Mouse (Mus musculus): Measurements from ENCODE around the gene Trappc10. TPM values are rescaled to one million over a fixed set of nuclear protein-coding genes. Genes with fewer than 3 reads are reported as not detected.
A peak's percentile ranks its signal among the peaks of the same experiment; 100 is the strongest.

The Trappc10 gene
- 10 to 100 TPM; 44.3 to 53.2 TPM for total RNA-seq (2021)
- long read RNA-seq, experiment 1, partial matches to known transcripts = 6 of 8 reads
- long read RNA-seq, experiment 1, other reads (novel, unspliced or antisense) = 2 of 8 reads
- long read RNA-seq, experiment 2, partial matches to known transcripts = 0 of 3 reads
- long read RNA-seq, experiment 2, other reads (novel, unspliced or antisense) = 3 of 3 reads

DNA sequence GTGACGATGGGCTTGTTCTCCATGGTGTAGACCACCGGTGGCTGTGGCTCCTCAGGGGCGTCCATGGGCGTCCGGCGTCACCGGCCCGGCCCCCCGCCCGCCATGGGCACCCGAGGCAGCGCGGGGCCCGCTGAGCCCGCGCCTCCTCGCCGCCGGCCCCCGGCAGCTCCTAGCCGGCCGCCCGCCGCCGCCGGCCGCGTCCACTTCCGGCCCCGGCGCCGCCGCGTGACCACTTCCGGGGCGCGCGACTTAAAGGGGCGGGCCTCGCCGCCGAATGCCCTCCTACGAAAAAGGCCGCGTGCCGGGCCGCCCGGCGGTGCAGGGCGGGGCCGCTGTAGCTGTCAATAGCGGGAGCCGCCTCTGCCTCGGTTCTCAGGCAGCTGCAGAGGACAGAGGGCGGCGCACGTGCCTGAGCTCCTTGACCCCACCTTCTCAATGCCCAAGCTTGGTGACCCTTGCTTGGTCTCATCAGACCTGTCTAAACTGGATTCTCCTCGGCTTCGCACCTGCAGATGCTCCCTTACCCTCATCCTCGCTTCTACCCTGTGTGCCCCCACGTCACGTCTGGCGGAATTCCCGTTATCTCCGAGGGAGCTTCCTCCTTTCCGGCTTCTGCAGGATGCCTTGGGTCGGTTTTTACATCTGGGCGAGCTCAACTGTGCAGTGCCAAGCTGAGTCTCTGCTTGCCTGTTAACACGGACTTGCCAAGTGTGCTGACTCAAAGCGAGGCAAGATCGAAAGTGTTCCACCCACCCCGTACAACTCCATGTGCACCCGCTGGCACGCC, at the start of gene Trappc10:
Trappc10 (minus strand) TSS at position 204 of the 787 bp plus-strand sequence.
- peak; percentile 93 for DNase-seq

DNA sequence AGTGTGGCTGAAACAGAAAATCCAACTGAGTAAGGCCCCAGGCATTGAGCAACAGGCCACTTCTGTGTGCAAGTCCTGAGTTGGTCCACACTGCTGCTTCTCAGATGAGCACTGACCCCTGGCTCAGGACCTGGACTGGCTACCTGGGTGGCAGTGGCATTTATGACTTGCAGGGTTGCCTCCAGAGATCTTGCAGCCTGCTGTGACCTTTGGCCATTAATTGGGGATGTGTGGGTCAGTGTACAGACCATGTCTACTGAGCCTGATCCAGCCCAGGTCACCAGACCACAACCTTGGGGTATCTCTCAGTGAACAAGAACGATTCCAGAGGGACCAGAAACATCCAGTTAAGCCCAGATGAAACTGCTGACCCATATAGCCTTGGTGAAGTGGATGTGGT, 49.1 kb upstream of the Trappc10 start:
- DNase-seq = no peak

DNA sequence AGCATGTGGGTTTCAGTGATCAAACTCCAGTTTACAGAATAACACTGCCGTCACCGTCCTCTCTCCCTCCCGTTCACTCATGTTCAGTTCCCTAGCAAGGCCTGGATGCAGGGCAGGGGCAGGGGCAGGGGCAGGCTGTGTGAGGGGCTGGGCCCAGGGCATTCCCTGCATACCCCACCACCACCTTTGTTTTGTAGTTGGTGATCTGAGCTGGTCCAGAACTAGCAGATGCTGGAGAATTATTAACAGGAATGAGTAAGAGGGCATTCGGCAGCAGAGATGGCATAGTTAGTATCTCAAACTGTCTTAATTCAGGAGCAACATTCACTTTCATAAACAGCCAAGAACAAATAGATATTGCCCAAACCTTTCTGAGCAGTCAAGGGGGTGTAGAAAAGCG, 47.9 kb upstream of the Trappc10 start:
- DNase-seq = no peak

DNA sequence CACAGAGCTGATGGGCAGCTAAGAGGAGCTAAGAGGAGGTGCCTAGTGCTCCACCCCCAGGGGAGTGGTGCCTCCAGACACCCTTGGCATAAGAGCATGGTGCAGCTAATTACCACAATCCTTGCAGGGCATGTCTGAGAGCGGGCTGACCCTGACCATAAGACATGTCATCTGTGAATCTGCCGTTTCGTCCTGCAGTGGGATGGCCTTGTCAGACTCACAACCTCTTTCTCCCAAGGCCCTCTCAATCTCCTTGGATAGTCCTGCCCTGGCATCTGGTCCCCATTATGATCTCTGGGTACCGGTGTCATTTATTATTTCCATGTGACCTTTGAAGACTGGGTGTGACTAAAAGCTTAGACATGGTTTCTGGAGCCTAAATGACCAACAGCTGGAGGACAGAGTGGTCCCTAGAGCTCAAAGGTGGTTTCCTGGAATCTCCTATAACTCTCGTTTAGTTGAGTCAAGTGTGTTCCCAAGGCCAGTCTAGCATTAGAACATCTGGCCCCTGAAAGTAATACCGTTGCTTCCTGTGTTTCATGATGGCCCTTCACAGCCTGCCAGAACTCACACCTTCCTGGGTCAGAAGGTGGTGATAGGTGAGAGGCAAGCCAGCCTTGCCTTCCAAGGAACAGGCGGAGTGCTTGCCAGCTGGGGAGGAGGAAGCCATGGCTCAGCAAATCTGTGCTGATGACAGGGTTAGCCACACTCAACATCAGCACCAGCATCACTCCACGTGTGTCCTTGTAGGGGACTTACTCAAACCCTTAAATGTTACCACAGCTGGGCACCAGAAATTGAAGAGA, 46.5 kb upstream of the Trappc10 start:
- no peak for DNase-seq

DNA sequence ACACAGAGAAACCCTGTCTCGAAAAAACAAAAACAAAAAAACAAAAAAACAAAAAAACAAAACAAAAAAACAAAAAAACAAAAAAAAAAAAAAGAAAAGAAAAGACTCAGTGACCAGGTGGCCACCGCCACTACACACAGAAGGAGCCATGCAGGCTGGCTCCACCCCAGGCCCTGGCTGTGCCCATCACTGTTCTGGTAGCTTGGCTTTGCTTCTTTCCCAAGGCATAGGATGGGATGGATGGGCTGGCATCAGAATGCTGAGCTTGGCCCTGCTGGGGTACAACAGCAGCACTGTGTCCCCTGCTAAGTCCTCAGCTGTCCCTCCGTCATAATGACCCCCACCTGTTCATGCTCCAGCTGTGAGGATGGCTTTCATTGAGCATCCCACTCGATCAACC, 44.5 kb upstream of the Trappc10 start:
- DNase-seq = no peak

DNA sequence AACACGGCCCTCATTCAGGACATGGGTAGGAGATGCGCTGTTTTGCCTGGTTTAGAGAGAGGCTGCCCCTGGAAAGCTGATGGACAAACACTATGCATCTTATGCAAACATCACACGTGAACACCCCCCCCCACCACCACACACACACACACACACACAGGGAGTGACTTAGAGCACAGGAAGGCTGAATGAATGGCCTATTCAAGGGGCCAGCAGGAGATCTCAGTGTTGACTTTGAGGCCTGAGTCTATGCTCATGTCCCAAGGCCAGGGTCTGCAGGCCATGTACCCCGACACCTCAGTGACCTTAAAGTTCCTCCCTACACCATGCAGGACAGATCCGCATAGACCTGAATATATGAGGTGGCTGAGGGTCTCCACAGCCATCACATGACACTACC, 43.7 kb upstream of the Trappc10 start:
- no peak for DNase-seq

DNA sequence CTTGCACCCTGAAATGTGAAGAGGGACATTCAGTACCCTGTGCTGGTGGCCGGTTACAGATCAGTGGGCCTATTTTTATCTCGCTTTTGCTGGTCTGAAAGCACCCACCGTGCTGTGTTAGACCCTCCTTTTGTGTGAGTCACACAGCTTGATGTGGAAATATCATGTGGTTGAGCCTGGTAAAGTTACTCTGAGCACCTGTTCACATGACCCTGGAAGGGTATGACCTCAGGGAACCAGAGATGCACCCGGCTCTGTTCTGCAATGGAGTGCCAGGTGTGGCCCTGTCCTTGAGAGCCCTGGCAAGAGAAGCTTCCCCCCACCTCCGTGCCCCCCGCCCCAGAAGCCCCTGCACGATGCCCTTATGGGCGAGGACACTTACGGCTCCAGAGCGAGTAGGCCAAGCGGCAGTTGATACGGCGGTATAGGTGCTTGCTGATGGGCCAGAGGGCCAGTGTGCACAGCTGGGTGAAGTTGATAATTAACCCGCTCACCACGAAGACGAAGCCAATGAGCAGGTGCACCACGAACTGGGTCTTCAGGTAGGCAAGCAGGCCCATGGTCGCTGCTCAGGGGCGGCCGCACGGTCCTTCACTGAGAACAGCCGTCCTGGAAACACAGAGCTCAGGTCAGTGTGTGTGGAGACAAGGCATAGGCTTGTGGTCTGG, 43.2 kb upstream of the Trappc10 start:
- DNase-seq = no peak

DNA sequence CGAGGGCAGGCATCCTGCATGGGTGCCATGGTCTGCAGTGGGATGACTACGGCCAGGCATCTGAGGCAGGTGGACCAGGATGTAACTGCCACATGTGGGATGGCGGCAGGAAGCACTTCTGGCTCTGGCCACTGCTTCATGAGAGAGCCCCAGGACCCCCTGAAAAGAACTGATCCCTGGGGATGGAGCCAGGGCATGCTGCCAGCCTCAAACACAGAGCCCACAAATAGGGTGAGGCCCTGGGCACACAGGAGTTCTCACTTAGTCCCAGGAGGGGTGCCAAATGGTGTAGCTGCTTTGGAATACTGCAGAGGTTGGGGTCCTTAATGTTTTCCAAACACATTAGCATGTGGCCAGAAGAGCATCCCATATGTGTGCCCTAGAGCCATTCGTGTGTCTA, 41.5 kb upstream of the Trappc10 start:
- DNase-seq = no peak

DNA sequence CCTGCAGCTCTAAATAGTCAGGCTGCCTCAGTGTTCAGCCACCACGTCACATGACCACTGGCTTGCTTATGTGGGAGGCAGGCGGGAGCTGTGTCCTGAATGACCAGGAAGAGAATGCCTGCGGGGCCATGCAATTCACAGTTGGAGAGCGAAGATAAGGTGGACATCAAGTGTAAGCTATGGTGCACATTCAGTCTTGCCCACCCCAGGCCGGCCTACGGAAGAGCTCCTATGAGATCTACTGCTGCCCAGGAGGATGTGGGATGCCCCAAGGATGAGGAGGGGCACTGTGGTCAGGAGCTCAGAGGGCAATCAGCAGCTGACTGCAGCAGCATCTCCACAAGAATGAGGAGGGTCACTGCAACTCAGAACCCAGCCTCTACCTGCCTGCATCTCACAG, 41.0 kb upstream of the Trappc10 start:
- no peak for DNase-seq

DNA sequence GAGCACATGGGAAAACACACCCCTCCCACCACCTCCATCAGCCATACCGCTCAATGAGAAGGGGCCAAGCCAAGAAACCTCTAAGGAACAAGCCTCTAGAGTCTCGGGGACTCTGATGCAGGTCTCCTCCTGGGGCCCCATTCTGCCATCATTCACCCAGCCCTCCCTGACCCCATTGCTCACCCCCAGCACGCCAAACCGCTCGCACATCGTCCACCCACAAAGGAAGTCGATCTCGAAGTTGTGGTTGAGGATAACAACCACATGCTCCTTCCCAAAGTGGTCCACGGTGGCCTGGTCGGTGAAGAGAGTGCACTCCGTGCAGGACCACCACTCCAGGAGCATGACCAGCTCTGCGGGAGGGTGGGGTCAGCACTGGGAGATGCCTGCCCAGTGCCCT, 40.4 kb upstream of the Trappc10 start:
- no peak for DNase-seq

DNA sequence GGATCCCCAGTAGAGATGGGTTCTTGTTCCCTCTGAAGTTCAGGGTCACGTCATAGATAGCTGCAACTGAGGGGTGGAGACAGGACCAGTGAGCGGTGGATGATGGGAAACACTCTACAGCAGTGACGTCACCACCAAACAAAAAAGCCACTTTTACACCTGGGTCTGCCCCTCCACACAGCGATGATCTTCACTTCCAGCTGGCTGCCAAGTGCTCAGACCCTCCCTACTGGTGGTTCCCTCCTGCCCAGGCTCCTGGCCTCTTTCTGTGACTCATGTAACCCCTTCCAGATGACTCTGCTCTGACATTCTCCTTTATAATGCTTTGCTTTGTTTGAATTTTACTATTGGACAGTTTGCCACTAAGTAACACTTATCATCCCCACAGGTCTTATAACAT, 38.0 kb upstream of the Trappc10 start:
- no peak for DNase-seq

DNA sequence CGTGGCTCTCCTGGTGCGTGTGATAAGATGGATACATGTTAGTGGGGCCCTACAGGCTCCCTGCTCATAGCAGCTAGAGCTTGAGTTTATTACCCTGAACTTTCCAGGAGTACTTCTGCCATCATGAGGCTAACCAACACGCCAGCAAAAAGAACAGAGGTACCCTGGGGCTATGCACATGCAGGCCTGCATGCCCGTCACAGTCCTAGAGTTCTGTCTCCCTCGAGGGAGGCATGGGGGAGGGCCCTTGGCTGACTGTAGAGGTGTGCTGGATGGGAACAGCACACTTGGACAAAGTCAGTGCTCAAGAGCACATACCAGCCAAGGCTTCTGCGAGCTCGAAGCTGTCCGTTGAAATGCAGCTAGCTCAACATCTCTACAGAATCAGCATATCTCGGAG, 36.0 kb upstream of the Trappc10 start:
- no peak for DNase-seq

DNA sequence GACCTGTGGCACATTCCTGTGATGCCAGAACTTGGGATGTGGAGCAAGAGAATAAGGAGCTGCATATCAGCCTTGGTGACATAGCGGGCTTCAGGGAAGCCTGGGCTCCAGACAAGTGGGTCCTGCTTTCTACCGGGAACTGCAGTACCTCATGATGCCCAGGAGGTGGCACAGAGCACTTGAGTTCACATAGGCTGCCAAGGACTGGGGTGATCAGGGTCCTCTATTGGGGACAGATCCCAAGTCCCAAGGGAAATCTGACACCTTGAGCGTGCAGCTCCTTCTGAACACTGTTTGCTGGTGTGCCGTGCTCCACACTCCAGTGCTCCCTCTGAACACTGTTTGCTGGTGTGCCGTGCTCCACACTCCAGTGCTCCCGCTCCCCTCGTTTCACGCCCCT, 34.8 kb upstream of the Trappc10 start:
- DNase-seq = peak; percentile 64

DNA sequence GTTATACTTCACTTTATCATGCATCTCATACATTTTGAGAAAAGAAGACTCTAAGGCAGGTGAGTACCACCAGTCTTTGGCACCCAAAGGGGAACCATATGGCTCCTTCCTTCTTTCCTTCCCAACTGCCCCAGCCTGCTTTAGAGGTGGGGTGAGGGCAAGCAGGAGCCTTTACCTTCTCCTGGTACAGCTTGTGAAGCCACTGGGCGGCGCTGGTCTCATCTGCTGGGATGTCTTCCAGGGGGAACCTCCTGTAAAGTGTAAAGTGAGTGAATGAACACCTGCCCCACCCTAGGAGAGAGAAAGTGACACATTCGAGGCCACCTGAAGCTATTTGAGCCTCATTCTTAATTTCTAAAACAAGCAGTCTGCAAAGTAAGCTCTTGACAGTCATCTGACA, 33.4 kb upstream of the Trappc10 start:
- no peak for DNase-seq

DNA sequence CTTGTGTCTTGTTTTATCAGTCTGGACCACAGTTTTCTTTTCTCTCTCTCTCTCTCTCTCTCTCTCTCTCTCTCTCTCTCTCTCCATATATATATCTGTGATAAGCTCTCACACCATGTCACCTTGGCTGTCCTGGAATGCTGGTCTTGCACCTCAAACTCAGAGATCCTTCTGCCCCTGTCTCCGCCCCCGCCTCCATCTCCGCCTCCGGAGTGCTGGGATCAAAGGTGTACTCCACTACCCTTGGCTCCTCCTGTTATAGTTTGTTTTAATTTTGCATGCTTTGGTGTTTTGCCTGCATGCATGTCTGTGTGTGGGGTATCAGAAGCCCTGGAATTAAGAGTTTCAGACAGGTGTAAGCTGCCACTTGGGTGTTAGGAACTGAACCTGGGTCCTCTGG, 31.8 kb upstream of the Trappc10 start:
- DNase-seq = no peak

DNA sequence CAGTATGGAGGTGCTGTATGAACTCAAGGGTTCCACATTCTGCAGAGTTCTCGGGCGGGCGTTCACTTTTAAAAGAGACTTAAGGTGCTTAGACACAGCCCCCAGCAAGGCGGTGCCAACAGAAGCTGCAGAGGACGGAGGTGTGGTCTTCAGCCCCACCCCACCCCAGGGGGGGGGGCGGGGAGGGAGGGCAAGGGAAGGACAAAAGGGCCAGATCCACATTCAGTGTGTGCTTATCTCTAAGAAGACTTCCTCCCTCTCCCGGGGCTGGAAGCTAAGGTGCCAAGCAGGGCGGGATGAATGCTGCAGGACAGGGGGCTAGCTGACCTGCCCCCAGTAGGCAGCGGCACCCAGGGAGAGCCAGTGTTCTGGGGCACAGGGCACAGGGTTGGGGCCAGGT, 28.5 kb upstream of the Trappc10 start:
- no peak for DNase-seq

DNA sequence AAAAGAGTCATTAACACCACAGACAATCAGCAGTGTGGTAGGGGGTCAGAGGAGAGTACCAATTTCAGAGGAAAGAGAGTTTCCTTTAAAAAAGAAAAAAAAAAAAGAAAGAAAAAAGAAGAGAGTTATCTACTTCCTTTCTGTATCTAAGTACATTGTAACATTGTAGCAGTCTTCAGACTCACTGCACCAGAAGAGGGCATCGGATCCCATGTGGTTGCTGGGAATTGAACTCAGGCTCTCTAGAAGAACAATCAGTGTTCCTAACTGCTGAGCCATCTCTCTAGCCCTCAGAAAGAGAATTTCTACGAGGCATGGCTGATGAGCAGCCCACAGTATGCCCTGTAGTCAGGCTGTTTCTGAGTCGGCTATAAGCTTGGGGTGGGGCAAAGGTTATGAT, 21.4 kb upstream of the Trappc10 start:
- DNase-seq = no peak

DNA sequence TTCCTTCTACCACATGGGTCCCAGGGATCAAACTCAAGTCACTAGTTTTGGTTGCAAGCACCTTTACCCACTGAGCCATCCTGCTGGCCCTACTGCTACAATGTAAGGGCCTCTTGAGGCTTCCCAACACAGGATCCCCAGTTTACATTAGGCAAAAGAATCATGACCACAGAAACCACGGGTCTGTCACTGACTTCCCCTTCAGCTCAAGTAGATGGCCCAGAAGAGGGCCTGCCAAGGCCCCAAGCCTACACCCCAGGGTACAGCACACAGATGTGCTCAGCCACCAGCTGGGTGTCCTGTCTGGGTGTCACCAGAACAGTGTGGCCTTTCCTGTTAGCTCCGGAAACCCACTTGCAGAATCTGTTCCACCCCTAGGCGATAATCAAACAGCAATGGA, 20.3 kb upstream of the Trappc10 start:
- no peak for DNase-seq

DNA sequence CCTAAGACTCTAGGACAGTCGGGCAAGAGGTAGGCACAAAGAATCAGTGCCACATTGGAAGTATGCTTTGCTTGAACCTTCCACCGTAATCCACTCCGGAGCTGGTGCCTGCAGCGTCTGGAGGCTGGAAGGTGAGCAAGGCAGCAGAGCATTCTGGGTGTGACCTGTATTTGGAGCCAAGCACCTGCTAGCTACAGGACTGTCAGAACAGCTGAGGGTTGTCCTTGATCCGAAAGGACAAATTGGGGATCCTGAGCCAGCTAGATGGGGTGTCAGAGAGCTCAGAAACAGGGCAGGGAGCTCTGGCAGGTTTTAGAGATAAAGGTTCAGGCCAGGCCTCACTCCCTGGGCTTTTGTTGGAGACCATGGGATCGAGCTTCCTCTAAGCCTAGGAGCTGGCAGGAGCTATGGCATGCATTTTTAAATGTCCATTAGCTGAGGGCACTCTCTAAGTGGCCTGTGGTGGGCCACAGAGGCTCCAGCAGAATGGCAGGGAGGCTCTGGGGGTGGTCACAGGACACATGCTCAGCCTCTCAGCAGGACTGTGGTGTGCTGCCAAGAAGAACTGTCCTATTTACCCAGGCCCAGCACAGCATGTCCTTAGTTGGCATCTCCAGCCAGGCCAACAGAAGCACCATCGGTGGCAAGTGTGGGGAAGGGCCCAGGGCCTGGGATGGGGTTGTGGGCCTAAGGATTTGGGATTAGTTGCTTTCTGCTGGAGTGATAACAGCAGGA, 16.6 kb upstream of the Trappc10 start:
- DNase-seq = no peak

DNA sequence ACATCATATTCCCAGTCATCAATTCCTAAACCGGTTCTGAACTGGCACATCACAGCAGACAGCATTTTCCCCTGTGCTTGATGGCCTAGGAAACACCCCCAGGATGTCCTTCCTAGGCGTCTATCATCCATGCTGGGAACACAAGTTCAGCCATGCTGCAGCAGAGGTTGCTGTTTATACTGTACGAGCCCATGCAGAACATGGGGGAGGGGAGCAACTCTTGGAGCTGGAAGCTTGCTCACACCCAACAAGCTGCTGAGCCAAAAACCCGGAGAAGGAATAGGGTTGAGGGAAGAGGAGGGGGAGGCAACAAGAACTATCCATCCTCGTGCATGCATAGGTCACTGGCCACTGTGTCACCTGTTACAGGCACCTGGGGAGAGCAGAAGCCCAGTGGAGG, 15.9 kb upstream of the Trappc10 start:
- no peak for DNase-seq

DNA sequence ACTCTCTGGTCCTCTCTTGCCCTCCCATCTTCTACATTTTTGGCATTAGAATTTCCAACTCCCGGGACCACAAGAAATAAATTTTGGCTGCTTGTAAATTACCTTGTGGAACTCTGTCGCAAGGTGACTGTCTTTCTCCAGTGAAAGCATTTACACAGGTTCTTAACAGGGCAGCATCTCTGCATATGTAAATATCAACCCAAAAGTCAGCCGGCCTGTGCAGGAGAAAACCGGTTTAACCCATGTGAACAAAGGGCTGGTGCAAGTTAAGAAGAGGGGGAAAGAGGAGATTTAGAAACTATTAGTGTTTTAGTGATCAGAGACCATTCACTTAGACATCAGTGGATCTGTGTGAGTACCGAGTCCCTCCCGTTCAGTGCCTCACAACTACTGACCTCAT, 15.3 kb upstream of the Trappc10 start:
- no peak for DNase-seq

DNA sequence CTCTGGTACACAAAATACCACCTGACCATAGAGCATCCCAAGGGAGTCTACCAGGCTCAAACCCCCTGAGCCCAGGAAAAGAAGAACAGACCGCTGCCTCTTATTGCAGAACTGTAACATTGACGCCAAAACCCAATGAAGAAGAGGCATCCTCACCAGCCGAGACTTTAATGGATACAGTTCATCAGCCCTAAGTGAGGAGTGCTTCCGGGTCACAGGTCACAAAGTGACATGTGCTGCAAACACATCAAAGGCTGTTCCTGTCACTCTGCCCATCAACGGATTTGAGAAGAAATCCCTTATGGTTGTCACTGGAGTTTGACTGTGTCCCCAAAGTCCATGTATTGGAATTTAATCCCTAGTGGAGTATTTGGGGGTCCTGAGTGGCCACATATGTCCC, 14.8 kb upstream of the Trappc10 start:
- DNase-seq = no peak
